Mouse (Mus musculus) hindbrain, embryonic 11.5 days (tissue): ENCODE measurements at regions not wholly inside any gene's neighbourhood (a gene's known extent, or its start where the extent isn't known, plus 50 kb on each side); places are given as distances from the start of the nearest gene placed in this dataset.

ENCODE experiments used
- ATAC-seq: fragments of 200-750 bp; cut with Nextera tagmentation; 2 replicates; pipeline ENCODE4 v1.8.0; 2017; ENCODE audit warnings: mild to moderate bottlenecking, moderate TSS enrichment, moderate library complexity; ENCODE audit not compliant: low FRiP score
- DNase-seq: peaks from one replicate; pipeline ENCODE4 v3.0.0-alpha.2; 2015; ENCODE audit warnings: low spot score
- H3K27ac ChIP-seq: fragments of 300-500 bp; sonication (generic); 2 replicates; pipeline ENCODE4 v1.5.1; 2014; ENCODE audit warnings: mild to moderate bottlenecking, low read depth, low read length
- H3K27me3 ChIP-seq: fragments of 300-500 bp; sonication (generic); 2 replicates; pipeline ENCODE4 v1.6.1; 2014; ENCODE audit warnings: mild to moderate bottlenecking, low read length, moderate library complexity, mixed read lengths; ENCODE audit not compliant: control insufficient read depth, insufficient read depth
- H3K36me3 ChIP-seq: fragments of 300-500 bp; sonication (generic); 2 replicates; pipeline ENCODE4 v1.6.1; 2014; ENCODE audit warnings: mild to moderate bottlenecking, low read length, moderate library complexity, mixed read lengths; ENCODE audit not compliant: control insufficient read depth, insufficient read depth
- H3K4me1 ChIP-seq: fragments of 300-500 bp; sonication (generic); replicated peaks from 2 replicates; pipeline ENCODE4 v1.6.1; 2014; ENCODE audit warnings: low read length, mixed read lengths; ENCODE audit not compliant: control insufficient read depth, insufficient read depth
- H3K4me2 ChIP-seq: fragments of 300-500 bp; sonication (generic); replicated peaks from 2 replicates; pipeline ENCODE4 v1.6.1; 2014; ENCODE audit warnings: mild to moderate bottlenecking, low read depth, low read length
- H3K4me3 ChIP-seq: fragments of 300-500 bp; sonication (generic); 2 replicates; pipeline ENCODE4 v1.5.1; 2014; ENCODE audit warnings: low read depth, low read length
- H3K9ac ChIP-seq: fragments of 300-500 bp; sonication (generic); 2 replicates; pipeline ENCODE4 v1.6.1; 2014; ENCODE audit warnings: low read depth, low read length
- H3K9me3 ChIP-seq: fragments of 300-500 bp; sonication (generic); 2 replicates; pipeline ENCODE4 v1.6.1; 2016; ENCODE audit warnings: low read length; ENCODE audit not compliant: control insufficient read depth
- WGBS: fragments of 180-500 bp; shearing (Covaris S2); extraction: QIAGEN DNeasy Blood & Tissue Kit; methylation state at CpG from one replicate; pipeline ENCODE4 v1.1.7; 2014; 5-methylcytosine and 5-hydroxymethylcytosine counted together

DNA sequence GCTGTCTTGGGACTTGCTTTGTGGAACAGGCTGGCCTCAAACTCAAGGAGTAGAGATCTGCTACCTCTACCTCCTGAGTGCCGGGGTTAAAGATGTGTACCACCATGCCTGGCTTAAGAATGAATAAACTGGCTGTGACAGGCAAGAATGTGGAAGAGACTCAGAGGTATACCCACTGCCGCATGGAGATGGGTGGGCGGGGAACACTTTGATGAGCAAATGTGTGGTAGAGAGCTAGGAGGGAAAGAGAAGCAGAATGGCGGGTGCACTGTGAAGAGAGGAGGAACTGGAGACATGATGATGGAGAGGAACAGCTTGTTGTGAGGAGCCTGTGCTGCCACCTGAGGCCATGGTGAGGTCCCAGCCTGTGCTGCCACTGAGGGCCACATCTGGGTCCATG is 138.9 kb downstream of the Tpra1 start:
- DNase-seq (no peak), ATAC-seq (no peak)
- 86% methylated on average over 4 of the region's 4 CpGs for WGBS
- Histone ChIP-seq H3K9ac (no peak overlapping the region), H3K4me3 (no peak overlapping the region), H3K36me3 (no peaks in the 10 kb centered on the region), H3K27ac (no peak overlapping the region), H3K27me3 (no peaks in the 10 kb centered on the region), H3K4me1 (peaks cover 4% of the 10 kb centered on the region; the same call in 1 of the 2 replicates), H3K4me2 (no peak overlapping the region), H3K9me3 (no peaks in the 10 kb centered on the region)

DNA sequence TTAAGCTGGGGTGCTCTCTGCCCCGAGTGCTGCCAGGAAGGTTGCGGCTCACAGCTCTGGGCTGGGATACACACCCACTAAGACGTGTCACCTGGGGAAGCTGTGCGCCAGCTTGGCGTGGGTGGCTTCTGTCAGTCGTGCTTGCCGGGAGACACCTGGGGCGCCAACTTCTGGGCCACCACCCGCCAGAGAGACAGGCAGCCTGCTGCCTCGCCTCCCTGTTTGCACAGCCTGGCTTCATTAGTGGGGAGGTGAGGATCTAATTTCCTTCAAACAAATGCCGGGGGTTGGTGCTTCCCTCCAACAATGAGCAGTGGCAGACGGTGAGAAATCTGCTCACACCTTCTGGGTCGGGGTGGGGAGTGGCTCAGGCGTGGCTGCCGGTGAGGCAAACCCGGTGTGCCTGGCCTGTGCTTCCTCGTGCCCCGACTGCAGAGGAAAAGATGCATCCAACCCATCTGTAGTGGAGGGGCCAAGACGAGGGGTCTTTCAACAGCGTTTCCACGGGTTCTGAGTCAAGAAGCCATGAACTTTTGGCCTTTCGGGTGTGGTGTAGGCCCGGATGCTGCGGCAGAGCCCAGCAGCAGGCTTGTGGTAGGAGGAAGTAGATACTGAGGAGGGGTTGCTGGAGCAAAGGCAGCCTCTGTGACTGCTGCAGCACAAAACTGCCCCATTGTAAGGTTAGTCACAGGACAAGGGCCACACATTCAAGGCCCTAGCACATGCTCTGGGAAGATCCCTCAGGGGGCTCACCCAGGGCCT is 140.6 kb downstream of the Tpra1 start:
- Histone ChIP-seq H3K36me3 (no peaks in the 10 kb centered on the region), H3K27me3 (no peaks in the 10 kb centered on the region), H3K4me2 (no peak overlapping the region), H3K9ac (no peak overlapping the region), H3K4me3 (no peak overlapping the region), H3K9me3 (no peaks in the 10 kb centered on the region), H3K4me1 (no peaks in the 10 kb centered on the region), H3K27ac (no peak overlapping the region)
- ATAC-seq: no peak
- no peak for DNase-seq
- 56% methylated on average over 24 of the region's 24 CpGs for WGBS

DNA sequence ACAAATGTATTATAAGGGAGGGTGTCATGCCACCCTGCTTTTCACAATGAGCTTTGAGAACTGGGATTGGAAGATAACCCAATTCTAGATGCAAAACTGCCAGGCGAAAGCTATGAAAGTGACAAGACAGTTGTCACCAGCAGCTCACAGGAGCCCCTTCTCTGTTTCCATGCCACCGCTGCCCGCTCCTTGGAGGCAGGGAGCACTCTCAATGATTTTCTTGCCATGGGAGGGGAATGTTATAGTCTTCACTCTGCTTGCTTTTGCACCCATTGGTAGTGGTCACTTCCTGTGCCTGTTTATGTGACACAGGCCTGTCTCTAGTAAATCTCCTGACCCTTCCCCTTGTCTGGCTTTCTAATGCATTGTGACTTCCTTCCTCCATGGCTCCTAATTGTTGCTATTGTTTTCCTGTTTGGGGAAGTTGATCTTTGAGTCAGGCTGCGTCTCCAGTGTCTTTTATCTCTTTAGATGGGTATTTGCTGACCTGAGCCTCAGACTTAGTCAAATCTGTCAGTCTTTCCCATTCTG is 143.4 kb downstream of the Tpra1 start:
- no peaks in the 10 kb centered on the region for H3K9me3 ChIP-seq
- DNase-seq: no peak

DNA sequence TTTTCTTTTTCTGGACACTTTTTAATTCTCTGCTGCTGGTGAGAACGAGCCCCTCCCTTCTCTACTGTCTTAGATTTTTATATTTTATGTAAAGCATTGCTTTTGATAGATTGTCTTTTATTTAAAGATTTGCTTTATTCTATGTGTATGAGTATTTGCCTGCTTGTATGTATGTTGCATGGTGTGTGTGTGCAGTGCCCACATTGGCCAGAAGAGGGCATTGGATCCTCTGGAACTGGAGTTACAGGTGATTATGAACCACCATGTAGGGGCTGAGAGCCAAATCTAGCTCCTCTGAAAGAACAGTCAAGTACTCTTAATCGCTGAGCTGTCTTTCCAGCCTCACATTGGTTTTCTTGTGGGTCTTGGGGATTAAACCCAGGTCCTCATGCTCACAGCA is 144.4 kb downstream of the Tpra1 start:
- Histone ChIP-seq H3K4me1 (no peaks in the 10 kb centered on the region), H3K4me3 (no peak overlapping the region), H3K9me3 (no peaks in the 10 kb centered on the region), H3K27me3 (no peaks in the 10 kb centered on the region), H3K27ac (no peak overlapping the region), H3K36me3 (no peaks in the 10 kb centered on the region), H3K4me2 (no peak overlapping the region), H3K9ac (no peak overlapping the region)
- ATAC-seq (no peak), DNase-seq (peak; percentile 42)
- 89% methylated on average over 2 of the region's 2 CpGs for WGBS

More for the DNA sequence above, 143.4 kb downstream of the Tpra1 start:
- Histone ChIP-seq H3K4me3 (no peak overlapping the region), H3K9ac (no peak overlapping the region), H3K27ac (no peak overlapping the region), H3K27me3 (no peaks in the 10 kb centered on the region), H3K4me2 (no peak overlapping the region), H3K4me1 (no peaks in the 10 kb centered on the region), H3K36me3 (no peaks in the 10 kb centered on the region)
- 76% methylated on average over 4 of the region's 4 CpGs for WGBS
- no peak for ATAC-seq

DNA sequence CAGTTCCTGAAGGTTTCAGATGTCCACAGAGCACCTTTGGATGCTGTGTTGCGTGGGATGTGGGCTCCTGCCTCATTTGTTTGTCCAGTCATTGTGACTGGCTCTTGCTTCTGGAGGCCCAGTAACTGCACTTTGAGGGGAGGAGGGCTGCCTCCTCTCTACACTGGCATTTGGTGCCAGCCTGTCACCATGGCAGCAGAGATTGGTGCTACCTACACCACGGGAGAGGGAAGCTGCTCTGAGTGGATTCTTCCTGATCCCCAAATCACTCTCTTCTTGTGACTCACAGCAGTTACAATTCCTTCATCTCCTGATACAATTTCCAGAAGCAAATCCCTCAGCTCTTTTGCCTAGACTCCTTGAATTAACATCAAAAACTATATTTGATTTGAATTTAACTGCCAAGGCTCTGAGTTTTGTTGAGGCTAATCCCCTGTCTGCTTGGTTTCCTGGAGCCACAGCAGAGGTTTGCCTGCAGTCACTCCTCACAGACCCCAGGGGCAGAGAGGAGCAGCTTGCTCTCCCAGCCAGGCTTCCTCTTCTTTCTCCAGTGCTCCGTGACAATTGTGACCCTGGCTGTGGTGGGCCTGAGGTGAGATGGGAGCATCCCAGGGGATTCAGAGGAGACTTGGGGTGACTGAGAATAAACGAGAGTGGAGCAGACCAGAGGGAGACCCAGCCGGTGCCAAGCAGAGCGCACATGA is 145.7 kb downstream of the Tpra1 start:
- Histone ChIP-seq H3K4me3 (no peak overlapping the region), H3K36me3 (no peaks in the 10 kb centered on the region), H3K4me2 (no peak overlapping the region), H3K27me3 (no peaks in the 10 kb centered on the region), H3K27ac (no peak overlapping the region), H3K4me1 (no peaks in the 10 kb centered on the region), H3K9me3 (no peaks in the 10 kb centered on the region), H3K9ac (no peak overlapping the region)
- no peak for DNase-seq
- 55% methylated on average over 6 of the region's 6 CpGs for WGBS
- no peak for ATAC-seq

DNA sequence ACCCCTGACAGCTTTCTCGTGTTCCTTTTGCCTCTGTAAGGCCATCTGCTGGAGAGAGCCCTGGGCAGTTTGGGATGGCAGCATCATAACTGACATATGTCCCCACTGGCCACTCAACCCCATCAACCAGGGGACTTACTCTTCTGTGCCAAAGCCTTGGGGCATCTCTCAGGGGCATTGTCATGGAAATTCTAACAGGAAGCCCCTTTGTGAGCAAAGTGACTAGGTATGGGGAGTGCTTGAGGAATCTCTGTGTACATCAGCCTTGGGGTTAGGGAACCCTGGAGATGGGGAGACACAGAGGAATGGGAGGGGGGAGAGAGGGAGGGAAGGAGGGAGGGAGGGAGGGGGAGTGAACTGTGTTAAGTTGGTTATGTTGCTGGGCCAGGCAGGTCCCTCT is 147.2 kb downstream of the Tpra1 start:
- no peak for DNase-seq
- H3K9me3 ChIP-seq: no peaks in the 10 kb centered on the region
- ATAC-seq: no peak
- H3K4me1 ChIP-seq: no peaks in the 10 kb centered on the region
- 70% methylated on average over 1 of the region's 1 CpGs for WGBS
- H3K4me2 ChIP-seq: no peak overlapping the region
- H3K4me3 ChIP-seq: no peak overlapping the region
- H3K36me3 ChIP-seq: no peaks in the 10 kb centered on the region
- H3K27ac ChIP-seq: no peak overlapping the region
- no peaks in the 10 kb centered on the region for H3K27me3 ChIP-seq
- H3K9ac ChIP-seq: no peak overlapping the region

DNA sequence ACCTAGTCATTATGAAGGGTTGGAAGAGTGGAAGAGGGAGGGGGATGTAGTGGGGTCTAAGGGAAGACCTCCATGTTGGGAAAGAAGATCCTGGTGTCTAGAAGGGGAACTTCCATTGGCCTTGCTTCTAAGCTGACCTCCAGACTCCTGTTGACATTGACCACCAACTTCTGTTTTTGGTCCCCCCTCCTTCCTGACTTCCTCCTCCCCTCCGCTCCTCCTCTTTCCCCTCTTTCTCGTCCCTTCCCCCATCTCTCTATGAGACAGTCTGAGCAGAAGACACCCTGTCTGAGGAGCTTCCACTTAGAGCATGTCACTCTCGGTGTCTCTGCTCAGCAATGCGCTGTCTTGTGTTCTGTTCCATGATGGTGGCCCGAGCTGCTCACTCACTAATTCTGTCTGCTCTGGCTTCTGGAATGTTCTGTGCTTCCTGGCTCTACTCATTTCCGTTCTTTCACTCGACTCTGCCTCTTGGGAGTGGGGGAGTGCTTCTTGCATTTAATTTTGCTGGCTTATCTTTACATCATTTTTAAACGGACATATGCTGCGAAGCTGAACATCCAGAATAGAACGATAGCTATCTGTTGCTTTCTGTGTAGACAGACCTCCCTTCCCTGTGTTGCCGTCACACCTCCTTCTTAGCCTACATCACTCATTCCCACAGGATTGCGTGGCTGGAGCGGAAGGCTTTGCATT is 148.7 kb downstream of the Tpra1 start:
- H3K9me3 ChIP-seq: no peaks in the 10 kb centered on the region
- DNase-seq: no peak
- H3K9ac ChIP-seq: no peak overlapping the region
- WGBS: 90% methylated on average over 13 of the region's 13 CpGs
- H3K27me3 ChIP-seq: no peaks in the 10 kb centered on the region
- no peak overlapping the region for H3K4me2 ChIP-seq
- no peaks in the 10 kb centered on the region for H3K4me1 ChIP-seq
- no peak overlapping the region for H3K27ac ChIP-seq
- H3K36me3 ChIP-seq: no peaks in the 10 kb centered on the region
- no peak overlapping the region for H3K4me3 ChIP-seq
- ATAC-seq: no peak

DNA sequence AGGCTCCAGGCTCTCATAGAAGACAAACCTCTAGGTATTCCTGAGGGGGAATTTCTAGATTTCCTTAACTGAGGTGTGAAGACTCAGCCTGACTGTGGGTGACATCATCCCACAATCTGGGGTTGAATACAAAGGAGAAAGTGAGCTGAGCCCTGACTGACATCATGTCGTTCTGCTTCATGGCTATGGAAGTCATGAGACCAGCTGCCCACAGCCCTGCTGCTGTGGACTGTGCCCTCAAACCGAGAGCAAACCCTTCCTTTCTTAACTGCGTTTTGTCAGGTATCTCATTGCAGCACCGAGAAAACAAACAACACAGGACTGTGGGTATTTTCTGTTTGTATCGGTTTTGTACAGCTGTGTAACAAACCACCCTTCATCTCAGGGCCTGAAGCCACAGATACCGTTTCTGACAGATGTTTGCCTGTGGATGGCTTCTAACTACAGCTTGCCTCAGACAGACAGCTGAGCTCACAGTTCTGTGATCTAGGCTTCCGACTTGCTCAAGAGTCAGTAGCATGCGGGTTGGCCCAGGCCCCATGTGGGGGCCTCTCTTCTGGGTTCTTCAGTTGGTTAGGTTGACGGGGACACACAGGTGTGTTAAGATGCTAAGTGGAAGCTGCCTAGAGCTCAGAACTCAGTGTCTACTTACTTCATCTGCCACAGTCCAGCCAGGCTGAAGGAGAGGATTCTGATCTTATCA is 150.9 kb downstream of the Tpra1 start:
- no peak overlapping the region for H3K9ac ChIP-seq
- H3K4me1 ChIP-seq: no peaks in the 10 kb centered on the region
- H3K9me3 ChIP-seq: no peaks in the 10 kb centered on the region
- ATAC-seq (no peak), DNase-seq (no peak)
- H3K4me2 ChIP-seq: no peak overlapping the region
- 87% methylated on average over 9 of the region's 9 CpGs for WGBS
- no peak overlapping the region for H3K4me3 ChIP-seq
- H3K36me3 ChIP-seq: no peaks in the 10 kb centered on the region
- no peak overlapping the region for H3K27ac ChIP-seq
- H3K27me3 ChIP-seq: no peaks in the 10 kb centered on the region
